Mouse (Mus musculus) myocyte (in vitro differentiated cells): Measurements from ENCODE around the gene Tbx15.

Source experiments
- CEBPB ChIP-seq: IDR thresholded peaks from 2 replicates; pipeline ENCODE4 v1.6.1; 2011; ENCODE audit warnings: mild to moderate bottlenecking, moderate library complexity; ENCODE audit not compliant: poor library complexity, insufficient read depth, severe bottlenecking
- E2F4 ChIP-seq: IDR thresholded peaks from one replicate; pipeline ENCODE4 v1.6.1; 2011; ENCODE audit warnings: mild to moderate bottlenecking, control low read depth, moderate library complexity; ENCODE audit not compliant: insufficient read depth
- MAX ChIP-seq: IDR thresholded peaks from one replicate; pipeline ENCODE4 v1.6.1; 2011; ENCODE audit warnings: low read depth, mild to moderate bottlenecking, control low read depth
- MYOD1 ChIP-seq, 3 experiments: IDR thresholded peaks; one replicate each; pipeline ENCODE4 v1.6.1; 2011; ENCODE audit warnings: control low read depth in 2 of 3, low read depth in 2 of 3, mild to moderate bottlenecking in 2 of 3, moderate library complexity in 1 of 3; ENCODE audit not compliant: insufficient read length in 2 of 3, control insufficient read depth in 1 of 3
- POLR2A ChIP-seq: IDR thresholded peaks from one replicate; pipeline ENCODE4 v1.6.1; 2011; ENCODE audit warnings: low read depth, mild to moderate bottlenecking, control low read depth, moderate library complexity; ENCODE audit not compliant: insufficient read length
- POLR2AphosphoS2 ChIP-seq: IDR thresholded peaks from one replicate; pipeline ENCODE4 v1.6.1; 2011; ENCODE audit warnings: low read depth, control low read depth; ENCODE audit not compliant: insufficient read length
- TCF12 ChIP-seq: IDR thresholded peaks from one replicate; pipeline ENCODE4 v1.6.1; 2011; ENCODE audit warnings: mild to moderate bottlenecking, control low read depth; ENCODE audit not compliant: poor library complexity, insufficient read depth, severe bottlenecking
- USF1 ChIP-seq: IDR thresholded peaks from one replicate; pipeline ENCODE4 v1.6.1; 2011; ENCODE audit warnings: low read depth, mild to moderate bottlenecking, control low read depth, moderate library complexity

- no peak for TF ChIP-seq MAX
- TF ChIP-seq POLR2A, result no peak
- no peak for TF ChIP-seq POLR2AphosphoS2
- TF ChIP-seq E2F4, result no peak
- no peak for TF ChIP-seq CEBPB
- TF ChIP-seq TCF12, result no peak
- TF ChIP-seq MYOD1 (IDR thresholded peaks at IDR 0.05; ENCODE audit: control insufficient read depth in 1 of 3, insufficient read length in 2 of 3, low read depth in 2 of 3), result no peak
- TF ChIP-seq USF1, result no peak
Observed at GRCm38 (mm10) chr3:99281453-99281852, 41.3 kb downstream of the Tbx15 start.
